Mouse (Mus musculus) skeletal muscle tissue, adult 2 months (tissue): ENCODE measurements at regions not wholly inside any gene's neighbourhood (a gene's known extent, or its start where the extent isn't known, plus 50 kb on each side); places are given as distances from the start of the nearest gene placed in this dataset.

Experiments
- DNase-seq: peaks from one replicate; pipeline ENCODE4 v3.0.0-alpha.2; 2012; ENCODE audit warnings: low read depth, low spot score

DNA sequence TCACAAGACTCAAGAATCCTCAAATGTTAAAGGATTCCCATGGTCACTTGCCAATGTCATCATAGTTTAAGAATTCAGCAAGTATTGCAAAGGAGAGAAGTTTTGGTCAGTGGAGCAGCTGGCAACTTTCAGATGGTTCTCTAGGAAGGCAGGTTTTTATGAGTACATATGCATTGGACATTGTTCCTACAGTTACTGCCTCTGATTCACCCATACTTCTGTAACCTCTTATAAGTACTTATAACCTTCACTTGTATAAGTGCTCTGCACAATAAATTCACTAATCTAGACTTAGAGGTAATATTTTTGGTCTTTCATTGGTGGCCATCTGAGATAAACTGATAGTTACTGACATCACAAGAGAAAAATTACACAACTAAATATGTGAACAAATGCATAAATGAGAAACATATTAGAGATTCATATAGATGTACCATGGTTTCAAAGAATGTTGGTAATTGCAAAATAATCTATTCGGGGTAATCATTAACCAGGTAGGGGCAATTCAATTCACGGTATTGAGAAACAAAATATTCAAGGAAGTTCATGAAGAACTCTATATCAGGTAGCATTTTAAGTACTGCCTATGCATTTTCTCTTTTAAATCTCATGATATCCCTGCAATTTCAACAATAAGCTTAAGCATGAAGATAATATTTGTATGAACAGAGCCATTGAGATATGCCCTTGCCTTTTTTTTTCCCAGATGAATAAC, 1059.6 kb downstream of the Pla2g4a start:
- no peak for DNase-seq

DNA sequence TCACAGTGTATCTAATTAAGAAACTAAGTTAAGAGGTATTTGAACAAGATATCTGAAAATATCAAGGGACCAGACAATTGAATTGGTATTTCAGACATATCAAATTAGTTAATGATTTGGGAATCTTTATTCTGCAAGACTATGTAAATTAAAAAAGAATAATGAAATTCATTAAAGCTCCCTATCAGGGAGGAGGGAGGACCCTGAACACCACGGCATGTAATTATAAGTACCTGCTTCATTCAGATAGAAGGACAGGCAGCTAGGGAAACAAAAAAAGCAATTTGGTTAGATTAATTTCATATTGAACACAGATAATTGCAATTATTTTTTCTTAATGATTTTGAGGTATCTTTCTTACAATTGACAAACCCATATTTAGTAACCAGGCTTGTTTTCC, 1090.3 kb downstream of the Pla2g4a start:
- no peak for DNase-seq

DNA sequence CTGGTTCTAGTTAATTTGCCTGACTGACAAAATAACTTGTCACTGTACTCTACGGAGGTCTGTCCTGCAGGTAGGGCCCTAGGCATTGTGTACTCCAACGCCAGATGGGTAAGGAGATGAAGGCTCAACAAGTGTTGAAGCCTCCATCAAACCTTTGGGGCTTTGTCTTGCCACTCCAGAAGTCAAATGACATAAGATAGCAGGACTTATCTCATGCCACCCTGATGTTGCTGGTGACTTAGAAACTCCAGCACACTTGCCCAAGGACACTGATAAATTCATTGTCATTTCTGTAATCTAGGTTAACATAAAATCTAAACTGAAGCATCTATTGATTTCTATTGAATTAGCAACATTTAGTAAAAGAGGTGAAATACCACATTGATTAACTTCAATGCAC, 1097.5 kb downstream of the Pla2g4a start:
- DNase-seq: no peak

DNA sequence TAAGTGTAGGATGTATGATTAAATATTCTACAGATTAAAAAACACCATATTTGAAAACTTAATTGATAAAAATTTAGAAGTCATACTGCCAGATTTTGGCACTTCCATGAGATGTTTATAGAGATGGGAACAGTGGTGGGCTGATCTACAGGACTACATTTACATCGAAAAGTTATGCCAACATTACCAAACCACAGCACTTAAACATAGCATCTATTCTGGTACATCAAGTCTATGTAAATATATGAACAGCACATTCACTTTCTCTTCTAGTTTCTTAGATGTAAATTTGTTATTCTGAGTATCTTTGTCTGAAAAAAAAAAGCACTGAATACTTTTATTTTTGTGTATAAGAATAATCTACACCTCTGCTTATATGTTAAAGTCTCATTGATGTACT, 1108.1 kb downstream of the Pla2g4a start:
- no peak for DNase-seq

DNA sequence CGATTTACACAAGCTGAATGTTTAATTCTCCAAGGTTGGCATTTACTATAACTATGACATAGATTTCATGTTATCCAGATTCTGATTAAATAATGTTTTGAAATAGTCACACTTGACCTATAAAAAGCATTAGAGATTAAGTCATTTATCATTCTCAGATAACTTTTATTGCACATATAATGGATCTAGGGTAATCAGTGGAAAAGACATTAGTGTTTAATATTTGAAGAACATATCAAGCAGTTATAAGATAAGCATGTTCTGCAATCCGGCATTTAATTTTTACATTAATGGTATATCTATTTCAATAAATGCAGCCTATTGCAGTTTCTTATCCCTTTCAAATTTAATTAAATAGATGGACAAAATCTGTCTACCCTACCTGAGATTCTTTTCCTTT, 1114.5 kb downstream of the Pla2g4a start:
- DNase-seq: no peak

DNA sequence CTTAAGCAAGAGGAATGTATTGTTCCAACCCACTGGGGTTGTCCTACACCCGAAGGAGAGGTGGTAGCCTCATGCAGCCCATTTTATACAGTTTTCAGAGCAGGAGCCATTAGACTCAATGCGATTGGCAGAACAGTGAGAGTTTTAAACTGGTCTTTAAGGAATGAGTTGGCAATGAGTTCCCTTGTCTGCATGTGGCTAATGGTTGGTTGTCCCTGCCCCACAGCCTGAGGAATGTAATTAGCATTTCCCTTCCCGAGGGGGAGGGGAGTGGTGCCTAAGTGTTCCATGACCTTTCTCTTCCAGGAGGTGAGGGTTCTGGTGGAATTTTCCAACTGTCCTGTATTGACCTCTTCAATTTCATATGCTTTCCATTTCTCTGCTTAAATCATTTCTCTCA, 1137.9 kb downstream of the Pla2g4a start:
- DNase-seq: no peak

DNA sequence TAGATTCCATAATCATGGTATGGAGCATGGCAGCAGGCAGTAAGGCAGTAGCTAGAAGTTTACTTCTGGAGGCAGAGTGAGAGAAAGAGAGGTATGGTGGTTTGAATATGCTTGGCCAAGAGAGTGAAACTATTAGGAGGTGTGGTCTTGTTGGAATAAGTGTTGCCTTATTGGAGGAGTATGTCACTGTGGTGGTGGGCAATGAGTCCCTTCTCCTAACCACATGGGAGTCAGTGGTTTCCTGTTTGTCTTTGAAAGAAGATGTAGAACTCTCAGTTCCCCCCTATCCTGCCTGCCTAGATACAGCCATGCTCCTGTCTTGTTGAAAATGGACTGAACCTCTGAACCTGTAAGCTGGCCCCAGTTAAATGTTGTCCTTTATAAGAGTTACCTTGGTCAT, 1152.4 kb downstream of the Pla2g4a start:
- DNase-seq: no peak

DNA sequence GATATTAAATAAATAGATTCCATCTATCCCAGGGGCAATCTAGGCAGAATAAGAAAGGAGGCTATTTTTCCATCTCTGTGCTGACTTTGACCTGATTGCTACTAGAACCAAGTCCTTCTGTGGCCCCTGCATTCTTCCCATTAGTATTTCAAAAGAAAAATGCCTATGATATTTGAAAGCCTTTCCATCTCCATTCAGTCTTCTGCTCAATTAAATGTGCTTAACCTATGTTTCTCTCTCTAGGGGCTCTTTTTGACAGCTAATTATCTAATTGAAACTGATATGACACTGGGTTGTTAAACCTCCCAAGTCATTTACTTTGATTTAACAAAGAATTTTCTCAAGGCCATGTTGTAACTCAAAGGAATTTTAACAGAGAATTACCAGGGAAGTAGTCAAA, 1164.0 kb downstream of the Pla2g4a start:
- DNase-seq: no peak

DNA sequence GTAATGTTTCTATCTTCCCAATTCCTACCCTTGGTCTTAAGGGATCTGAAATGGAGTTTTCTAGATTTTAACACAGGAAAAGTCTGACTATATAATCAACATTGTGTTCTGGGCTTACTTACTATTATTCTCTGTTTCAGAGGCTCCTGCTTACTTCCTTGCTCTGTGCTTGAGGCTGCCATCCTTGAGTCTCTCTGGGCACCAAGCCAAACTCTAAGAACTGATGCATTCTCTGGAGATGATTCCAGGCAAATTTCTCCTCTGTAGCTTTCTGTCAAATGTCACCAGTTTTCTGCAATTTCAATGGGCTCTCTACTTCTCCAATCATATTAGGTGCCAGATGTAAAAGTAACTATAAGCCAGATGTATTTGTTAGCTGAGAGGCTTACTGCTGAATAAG, 1210.3 kb downstream of the Pla2g4a start:
- DNase-seq: no peak

DNA sequence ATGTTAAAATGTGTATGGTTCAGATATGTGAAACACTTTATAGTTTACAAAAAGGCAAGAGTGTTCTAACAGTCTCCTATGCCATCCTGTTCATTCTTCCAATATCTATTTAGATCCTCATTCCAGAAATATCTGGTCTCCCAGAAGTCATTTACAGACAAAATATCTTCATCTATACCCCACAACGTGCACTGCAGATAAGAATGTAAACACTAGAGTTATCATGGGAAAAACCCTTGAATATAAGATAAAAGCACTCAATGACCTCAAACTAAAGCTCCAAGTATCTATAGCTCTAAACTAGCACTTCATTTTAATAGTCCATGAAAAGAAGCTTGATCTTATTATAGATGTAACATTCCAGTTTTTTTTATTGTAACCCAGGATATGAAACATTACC, 1239.0 kb downstream of the Pla2g4a start:
- no peak for DNase-seq

DNA sequence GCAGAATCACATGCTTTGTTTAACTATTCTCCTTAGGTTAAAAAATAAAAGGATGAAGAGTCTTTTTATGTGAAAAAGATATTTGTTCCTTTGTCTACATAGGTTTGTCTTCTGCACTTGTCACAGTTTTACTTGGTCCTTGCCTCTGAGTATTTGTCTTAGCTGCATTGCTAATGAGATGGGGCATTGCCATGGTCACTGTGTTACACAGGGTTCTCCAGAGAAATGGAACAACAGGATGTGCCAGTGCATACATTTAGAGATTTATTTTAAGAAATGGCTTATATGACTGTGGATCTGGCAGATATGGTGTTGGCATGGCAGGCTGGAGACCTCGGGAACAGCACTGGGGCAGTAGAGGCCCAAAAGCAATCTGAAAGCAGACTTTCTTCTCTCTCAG, 1239.7 kb downstream of the Pla2g4a start:
- no peak for DNase-seq

DNA sequence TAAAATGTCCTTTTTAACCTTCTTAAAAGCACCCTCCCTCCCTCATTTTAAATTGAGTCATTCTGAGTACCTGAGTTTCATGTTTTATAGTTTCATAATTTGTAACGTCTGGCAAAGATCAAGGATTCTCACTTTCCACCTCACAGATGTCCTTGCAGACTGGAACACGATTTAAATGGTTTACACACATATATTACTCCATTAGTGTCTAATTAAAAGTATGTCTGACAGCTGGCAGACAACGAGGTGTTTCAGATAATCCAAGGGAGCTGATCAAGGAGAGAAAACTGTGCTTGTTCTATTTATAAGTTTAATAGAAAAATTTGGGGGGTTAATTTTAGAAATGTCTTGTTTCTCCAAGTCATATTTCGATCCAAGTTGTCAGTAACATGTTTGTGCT, 1240.1 kb downstream of the Pla2g4a start:
- DNase-seq: no peak

DNA sequence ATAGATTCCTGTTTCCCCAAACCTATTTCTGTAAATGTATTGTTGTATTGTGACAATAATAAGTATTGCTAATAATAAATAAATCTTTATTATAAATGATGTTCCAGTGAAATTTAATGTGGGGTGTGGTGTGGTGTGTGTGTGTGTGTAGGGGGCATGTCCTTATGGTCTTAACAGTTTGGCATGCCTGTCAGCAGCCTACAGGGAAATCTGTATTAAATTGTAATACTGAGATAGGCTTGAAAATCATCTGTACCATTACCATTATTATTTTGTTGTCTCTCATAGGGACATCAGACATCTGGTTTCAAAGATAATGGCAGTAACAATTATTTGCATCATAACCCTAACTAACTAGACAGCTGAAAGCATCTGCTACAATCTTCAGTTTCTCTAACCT, 1253.0 kb downstream of the Pla2g4a start:
- peak; percentile 10 for DNase-seq

DNA sequence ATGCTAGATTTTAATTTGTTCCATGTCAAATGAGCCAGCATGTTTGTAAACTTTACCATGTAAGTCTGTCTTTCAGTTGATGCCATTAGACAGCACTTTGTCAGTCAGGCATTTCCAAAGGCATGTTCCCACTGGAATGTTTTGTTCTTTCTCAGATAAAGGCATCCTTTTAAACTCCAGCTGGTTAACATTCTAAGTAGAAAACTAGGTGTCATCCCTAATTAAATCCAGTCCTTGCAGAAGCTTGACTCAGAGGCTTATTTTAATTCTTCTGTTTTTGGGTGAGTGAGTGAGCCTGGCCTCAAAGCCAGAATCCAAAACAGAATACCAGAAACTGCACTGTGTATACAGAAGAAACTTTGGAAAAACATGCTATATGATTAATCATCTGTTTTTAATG, 1253.4 kb downstream of the Pla2g4a start:
- DNase-seq: peak; percentile 12

DNA sequence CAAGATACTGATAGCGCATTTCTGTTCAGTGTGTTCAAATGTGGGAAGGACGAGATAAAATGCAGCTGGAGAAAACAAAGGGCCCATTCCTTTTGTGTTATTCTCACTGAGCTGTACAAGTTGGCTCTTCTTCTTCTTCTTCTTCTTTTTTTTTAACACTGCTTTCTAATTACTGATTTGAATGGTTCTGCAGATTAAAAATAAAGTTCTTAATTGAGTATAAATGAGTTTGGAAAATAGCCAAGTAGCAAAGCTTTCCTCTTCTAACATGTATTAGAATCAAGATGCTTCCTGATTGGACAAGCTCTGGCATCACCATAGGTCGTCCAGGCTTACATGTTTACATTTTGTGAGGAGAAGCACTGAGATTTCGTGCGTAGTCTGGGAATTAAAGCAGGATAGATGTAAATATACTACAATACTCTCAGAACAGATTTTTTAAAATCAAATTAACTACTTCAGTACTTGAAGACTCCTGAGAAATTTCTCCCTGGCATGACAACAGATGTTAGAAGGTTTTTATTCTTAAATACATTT, 1254.8 kb downstream of the Pla2g4a start:
- no peak for DNase-seq

DNA sequence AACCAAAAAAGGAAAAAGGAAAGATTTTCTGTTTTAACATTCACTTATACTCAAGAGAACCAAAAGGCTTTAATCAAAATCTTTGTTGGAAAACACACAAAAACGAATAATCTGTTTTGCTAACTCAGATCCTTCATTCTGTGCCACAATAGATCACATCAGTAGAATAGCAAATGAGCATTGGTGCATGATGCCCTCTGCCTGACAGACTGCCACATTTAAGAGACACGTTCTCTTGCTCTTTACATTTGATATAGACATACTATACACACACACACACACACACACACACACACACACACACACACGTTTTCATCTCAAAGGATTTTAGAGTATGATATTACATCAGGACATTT, 1260.5 kb downstream of the Pla2g4a start:
- DNase-seq: no peak

DNA sequence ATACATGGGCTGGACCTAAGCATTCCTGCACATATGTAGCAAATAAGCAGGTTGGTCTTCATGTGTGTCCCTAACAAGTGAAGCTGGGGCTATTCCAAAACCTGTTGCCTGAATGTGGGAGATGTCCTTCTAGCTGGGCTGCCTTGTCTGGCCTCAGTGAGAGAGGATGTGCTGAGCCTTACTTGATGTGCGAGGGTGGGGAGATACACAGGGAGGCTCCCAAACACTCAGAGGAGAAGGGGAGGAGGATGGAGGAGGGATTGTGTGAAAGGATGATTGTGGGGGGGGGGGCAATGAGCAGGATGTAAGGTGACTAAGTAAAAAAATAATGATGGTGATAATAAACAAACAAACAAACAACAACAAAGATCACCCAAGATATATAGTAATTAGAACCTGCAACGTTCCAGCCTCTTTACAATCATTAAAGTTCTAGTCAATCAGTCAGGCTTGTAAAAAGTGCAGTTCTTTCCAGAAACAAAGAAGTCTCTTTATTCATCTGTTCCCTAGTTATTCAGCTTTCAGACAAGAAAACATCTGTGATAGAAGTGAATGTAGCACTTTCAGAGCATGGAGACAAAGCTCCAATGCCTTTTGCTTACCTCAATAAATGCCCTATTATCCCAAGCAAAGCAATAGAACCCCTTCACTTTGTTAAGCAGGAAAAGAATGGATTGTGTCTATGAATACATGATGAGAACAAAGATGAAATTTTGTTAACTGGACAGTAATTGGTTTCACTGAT, 1261.1 kb downstream of the Pla2g4a start:
- no peak for DNase-seq

DNA sequence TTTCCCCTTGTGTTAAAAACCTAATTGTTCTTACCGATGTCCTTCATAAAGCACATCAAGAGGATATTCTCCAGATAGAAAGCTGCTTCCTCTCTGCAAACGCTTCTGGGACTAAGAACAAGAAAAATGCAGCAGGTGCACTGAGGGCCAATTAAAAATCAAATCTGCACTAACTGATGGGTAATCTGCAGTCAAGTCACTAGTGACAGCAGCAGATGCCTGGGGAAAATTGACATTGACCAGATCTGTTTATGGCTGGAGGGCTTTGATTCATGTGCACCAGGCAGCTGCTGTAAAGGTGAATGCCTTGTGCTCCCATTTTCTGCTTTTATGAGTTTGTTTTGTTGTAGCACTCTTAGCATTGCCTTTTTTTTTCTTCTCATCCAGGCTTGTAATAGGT, 1271.0 kb downstream of the Pla2g4a start:
- DNase-seq: no peak

DNA sequence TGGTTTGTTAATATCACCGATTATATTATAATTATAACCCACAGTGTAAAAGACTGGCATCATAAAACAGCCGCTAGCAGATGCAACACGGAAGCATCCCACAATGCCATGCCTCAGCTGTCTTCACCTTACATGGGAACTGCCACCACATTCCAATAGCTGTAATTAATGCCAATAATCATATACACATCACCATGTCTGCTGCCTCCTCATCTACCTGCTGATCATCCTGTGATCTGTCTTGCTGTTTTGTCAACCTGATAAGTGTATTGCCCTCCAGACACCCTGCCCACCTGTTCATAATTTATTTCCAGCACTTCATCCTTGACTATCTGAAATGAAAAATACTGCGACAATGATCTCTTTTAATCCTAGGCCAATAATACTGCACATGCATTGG, 1271.5 kb downstream of the Pla2g4a start:
- no peak for DNase-seq

DNA sequence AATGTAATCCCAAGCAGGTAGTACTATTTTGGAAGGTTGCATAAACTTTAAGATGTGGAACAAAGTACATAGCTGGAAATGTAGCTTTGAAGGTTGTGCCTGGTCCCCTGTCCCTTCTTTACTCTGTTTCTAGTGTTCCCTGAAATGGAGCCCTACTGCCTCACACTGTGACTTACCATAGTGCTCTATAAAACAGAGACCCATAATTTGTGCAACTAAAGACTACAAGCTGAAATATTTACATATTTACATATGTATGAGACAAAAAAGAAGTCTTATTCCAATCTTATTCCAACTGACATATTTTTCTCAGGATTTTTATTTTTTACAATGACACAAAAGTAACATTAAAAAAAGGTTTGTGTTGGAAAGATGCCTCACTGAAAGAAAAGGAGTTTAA, 1285.6 kb downstream of the Pla2g4a start:
- no peak for DNase-seq

DNA sequence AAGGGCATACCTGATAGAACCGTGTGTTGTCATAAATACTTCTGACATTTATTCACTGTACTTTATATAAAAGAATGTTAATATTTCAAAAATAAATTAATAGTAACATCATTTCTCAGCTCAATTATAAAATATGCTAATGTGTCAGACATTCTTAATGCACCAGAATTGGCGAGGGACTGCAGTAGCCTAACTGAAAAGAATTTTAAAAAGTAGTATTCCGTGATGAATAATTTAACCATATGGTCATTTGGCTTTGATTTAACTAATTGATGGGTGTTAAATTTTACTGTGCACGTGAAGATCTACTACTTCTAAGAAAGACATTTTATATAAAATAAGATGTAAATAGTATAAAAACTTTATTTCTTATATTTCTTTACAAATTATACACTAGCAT, 1296.7 kb downstream of the Pla2g4a start:
- DNase-seq: no peak

DNA sequence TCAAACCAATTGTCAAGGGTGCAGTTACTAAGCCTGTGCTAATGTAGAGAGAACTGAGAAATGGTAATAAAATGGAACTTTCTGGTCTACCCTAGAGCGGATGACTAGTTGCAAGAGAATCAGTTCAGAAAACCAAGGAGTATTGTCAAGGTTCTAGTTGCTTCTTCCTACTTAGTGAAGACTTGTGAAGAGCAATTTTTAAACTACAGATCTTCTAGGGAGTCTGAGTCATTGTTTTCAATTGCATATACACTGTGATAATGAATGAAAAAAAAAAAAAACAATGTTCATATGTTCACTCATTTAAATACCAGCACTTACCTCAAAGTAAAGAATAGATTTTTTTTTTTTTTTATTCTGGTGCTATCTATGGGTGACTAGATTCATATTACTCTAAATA, 1304.1 kb downstream of the Pla2g4a start:
- DNase-seq: no peak
